Mouse (Mus musculus) adrenal gland, postnatal 10 days (tissue): ENCODE data around the gene Rhag. TPM values are rescaled to one million over a fixed set of nuclear protein-coding genes. Genes with fewer than 3 reads are reported as not detected.

Experiments used
- DNase-seq: peaks from one replicate; pipeline ENCODE4 v3.0.0; 2021; ENCODE audit warnings: mixed read lengths
- long read RNA-seq, 2 experiments: library from polyadenylated mRNA; stranded (forward); transcript quantifications; one replicate each; pipeline ENCODE4 v2.0.0; 2021
- total RNA-seq, 2 experiments: library from RNA; stranded (reverse); gene quantifications; 2 replicates each; pipeline ENCODE4 v1.2.3; 2021

Rhag gene
- 1 to 10 TPM; 1.8 to 3.1 TPM for total RNA-seq
- long read RNA-seq, experiment 1, result 0 reads
- long read RNA-seq, experiment 2, result 0 reads

DNA sequence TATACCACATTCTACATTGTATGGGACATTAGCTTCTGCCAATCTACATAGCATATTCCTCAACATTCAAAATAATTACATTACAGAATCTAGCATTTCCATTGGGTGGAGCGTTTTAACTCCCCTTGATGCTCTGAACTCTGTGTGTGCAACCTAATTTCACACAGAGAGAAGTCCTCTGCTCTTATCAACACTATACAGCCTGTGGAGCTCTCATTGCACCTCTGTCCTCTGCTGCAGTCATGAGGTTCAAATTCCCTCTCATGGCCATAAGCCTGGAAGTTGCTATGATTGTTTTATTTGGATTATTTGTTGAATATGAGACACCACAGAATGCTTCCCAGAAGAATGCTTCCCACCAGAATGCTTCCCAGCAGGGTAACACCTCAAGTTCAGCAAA, at the start of gene Rhag:
TSS of gene Rhag (plus strand) at position 193 of the 400 bp plus-strand sequence.
- no peak for DNase-seq

- DNase-seq, result no peak
These were observed 47.3 kb upstream of the Rhag start for GRCm38 (mm10) chr17:40763662-40764061.

DNA sequence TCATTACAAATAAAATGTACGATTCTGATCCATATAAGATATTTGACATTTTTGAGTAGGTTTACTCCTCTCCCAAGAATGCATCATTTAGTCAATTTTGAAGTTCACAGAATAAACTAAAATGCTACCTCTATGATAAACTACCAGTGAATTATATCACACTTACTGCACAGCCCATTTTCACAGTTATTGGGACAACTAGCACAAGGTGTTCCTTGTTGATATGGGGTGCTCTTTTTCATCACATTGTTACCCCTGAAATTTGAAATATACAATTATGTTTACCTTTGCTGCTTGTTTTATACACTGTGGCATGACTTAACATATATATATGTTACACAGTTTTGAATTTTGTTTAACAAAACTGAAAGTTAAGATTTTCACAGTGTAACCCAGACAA, 43.8 kb upstream of the Rhag start:
- DNase-seq, result no peak

DNA sequence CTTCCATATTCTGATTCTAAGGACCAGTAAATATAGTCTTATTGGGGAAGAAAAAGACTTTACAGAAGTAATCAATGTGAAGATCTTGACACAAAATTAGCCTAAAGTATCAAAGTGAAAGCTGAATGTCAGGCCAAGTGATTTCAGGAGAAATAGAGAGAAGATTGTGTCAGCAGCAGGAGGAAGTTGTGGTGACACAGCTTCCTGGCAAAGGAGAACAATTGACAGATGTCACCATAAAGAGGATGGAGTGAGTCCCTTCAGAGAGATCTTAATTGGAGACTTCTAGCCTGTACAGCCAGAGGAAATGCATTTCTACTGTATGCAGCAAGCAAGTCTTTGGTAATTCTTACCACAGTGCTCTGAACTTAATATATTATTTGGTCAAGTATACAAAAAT, 21.0 kb upstream of the Rhag start:
- DNase-seq, result no peak

DNA sequence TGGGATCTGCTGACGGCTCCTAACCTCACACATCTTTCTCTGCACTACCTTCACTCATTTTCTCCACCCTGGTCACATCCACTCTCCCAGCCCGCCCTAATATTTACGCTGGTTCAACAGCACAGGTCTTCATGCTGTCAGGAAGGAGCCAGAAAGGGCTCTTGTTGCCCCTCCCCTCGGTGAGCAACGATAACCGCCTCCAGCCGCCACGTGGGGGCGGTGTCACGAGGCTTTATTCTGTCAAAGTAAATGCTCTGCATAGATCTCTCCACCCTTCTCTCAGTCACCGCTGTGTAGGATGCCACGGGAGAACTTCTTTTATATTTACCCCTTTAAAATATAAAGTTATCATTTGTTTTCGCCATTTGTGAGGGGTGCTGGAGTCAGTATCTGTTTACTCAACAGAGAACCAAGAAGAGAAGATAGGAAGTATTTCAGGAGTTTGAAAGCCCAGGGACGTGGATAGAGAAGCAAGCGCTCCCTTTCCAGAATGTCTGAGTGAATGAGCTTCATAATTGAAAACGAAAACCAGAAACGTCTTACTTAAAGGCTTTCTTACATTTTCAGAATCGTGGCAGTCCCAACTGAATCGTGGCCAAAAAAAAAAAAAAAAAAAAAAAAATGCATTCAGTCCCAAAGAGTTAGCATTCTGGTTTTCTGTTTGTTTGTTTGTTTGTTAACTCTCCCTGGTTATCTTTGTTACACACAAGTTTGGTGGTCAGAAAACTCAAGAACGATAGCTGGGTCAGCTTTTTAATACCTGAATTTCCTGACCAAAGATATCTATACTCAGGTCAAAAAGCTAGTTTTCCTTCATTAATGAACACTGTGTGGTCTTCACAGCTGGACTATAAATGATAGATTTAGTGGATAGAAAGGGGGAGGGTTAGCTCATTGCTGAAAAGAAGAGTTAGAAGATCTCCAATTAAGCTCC, 16.7 kb upstream of the Rhag start:
- peak; percentile 30 for DNase-seq

GRCm38 (mm10) chr17:40802707-40803340, 8.1 kb upstream of the Rhag start:
- DNase-seq, result no peak

GRCm38 (mm10) chr17:40806550-40806949, 4.4 kb upstream of the Rhag start:
- no peak for DNase-seq

- DNase-seq, result no peak
These were observed 3.9 kb upstream of the Rhag start, which contains the start of gene Crisp2 for GRCm38 (mm10) chr17:40806953-40807572. Gene Crisp2 (minus strand): TSS chr17:40807003.

GRCm38 (mm10) chr17:40808071-40808470, 2.9 kb upstream of the Rhag start:
- DNase-seq, result no peak

- no peak for DNase-seq
These were observed 634 bp downstream of the Rhag start for GRCm38 (mm10) chr17:40811560-40811959.

- DNase-seq, result no peak
These were observed 1.3 kb downstream of the Rhag start for GRCm38 (mm10) chr17:40812259-40812658.

GRCm38 (mm10) chr17:40817340-40817943, 6.5 kb downstream of the Rhag start:
- DNase-seq, result no peak

GRCm38 (mm10) chr17:40821477-40821876, 10.6 kb downstream of the Rhag start:
- DNase-seq, result no peak

DNA sequence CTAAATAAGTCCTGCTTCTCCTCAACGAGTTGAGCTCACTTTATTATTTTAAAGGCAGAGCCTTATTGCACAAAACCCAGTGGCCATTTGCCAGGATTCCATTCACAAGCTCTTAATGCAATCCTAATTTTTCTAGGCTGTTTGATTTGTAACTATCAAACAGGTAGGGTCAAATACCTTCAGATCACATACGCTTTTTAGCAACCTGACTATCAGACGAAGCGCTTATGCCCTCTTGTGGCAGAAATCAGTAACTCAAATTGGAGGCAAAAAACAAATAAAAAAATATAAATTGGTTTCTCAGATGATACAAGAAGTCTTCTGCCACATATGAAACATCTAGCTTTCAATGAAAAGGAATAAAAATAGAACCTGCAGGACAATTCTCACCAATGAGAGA, 12.9 kb downstream of the Rhag start:
- DNase-seq, result peak; percentile 12

DNA sequence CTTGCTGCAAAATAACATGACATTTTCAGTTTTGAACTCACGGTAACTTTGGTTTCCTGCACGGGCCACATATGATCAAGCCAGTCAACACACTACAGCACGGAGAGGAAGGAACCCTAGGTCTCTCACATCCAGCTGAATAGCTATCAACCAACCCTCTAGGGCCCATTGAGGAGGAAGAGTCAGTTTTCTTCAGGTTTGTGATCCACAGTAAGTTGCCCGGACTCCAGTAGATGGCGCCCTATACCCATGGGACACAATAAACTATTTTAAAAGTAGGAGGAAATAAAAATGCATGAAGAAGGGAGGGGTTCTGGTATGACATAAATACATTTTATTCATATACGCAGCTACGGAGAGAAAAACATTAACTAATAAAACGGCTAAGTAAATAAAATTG, 13.6 kb downstream of the Rhag start:
- DNase-seq, result peak; percentile 64

- DNase-seq, result peak; percentile 7
These were observed 20.9 kb downstream of the Rhag start for GRCm38 (mm10) chr17:40831870-40832269.

DNA sequence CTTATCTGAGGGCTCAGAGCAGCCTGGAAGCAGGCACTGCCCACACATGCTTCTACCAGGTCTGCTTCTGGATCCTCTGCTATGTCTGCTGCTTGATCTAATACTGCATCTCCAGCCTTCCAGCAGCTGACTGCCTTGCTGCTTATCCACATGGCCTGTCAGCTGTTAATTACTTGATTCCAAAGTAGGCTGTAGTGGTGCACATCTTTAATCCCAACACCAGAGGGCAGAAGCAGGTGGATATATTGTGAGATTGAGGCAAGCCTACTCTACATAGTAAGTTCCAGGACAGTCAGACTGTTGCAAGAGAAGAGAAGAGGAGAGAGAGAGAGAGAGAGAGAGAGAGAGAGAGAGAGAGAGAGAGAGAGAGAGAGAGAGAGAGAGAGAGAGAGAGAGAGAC, 26.4 kb downstream of the Rhag start:
- peak; percentile 16 for DNase-seq

- peak; percentile 16 for DNase-seq
These were observed 44.1 kb downstream of the Rhag start for GRCm38 (mm10) chr17:40855065-40855464.

DNA sequence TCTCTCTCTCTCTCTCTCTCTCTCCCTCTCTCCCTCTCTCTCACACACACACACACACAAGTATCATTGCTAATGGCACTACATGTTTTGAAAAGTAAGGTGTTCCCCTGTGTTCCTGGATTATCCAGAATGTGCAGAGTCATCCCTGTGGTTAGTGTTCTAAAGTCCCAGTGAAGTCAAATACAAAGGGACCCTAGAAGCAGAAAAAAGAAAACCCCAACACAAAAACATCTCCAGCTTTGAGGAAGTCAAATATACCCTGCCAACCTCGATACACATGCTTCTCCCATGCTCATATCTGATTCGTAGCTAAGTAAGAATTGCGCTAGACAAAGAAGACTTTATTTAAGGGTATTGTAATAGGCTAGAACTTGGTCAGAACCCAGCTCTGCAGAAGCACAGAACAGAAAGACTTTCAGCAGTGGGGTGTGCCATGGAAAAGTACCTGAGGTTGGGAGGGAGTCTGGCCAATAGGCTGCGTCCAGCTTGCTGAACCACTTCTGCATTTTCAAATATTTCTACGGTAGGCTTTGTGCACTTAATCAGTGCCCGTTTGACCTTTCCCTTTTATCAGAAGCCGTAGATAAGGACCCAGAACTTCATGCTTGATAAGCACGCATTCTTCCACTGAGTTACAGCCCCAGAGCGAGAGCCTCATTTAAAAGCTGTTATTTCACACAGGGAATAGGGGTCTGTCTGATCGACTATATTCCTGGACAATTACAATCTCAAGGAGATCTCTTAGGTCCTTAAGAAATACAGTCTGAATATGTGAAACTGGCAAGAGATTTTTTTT, 58.2 kb downstream of the Rhag start:
- no peak for DNase-seq

GRCm38 (mm10) chr17:40872626-40873025, 61.7 kb downstream of the Rhag start:
- no peak for DNase-seq

DNA sequence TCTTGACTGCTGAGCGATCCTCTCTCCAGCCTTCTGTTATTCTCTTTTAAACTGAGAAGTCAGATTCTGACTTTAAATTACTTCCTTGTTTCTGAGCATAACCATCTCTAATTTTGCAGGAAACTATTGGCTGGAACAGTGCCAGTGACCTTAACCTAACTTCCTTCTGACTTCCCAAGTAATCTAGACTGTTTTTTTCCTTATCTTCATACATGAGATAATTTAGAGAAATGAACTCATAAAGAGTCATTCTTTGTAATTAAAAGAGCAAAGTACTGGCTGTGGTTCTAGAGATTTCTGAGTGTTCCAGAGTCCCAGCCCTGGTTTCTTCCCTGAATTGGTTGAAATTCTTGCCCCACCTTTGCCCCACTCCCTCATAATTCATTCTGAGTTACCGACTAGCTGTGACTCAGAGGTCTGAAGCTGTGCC, 62.7 kb downstream of the Rhag start:
- peak; percentile 12 for DNase-seq

GRCm38 (mm10) chr17:40874701-40875100, 63.8 kb downstream of the Rhag start:
- DNase-seq, result no peak
